Mouse (Mus musculus): ENCODE data around the gene Clasp1. TPM values are rescaled to one million over a fixed set of nuclear protein-coding genes. Genes with fewer than 3 reads are reported as not detected.

The Clasp1 gene
- polyA plus RNA-seq, 1 experiment from 2014 or later = 135 TPM

GRCm38 (mm10) chr1:118409249-118409648 is 20.4 kb downstream of the Clasp1 start:
- H3K9ac ChIP-seq = no peak overlapping the region
- no peak overlapping the region for H3K4me2 ChIP-seq
- H3K9me3 ChIP-seq = no peaks in the 10 kb centered on the region
- ATAC-seq (replicated peaks) = no peak
- 71% methylated on average over 4 of the region's 4 CpGs for WGBS
- H3K4me3 ChIP-seq = no peak overlapping the region
- no peaks in the 10 kb centered on the region for H3K36me3 ChIP-seq (replicated peaks)
- H3K27ac ChIP-seq = no peak overlapping the region
- H3K27me3 ChIP-seq (replicated peaks) = no peaks in the 10 kb centered on the region
- H3K4me1 ChIP-seq = no peaks in the 10 kb centered on the region

DNA sequence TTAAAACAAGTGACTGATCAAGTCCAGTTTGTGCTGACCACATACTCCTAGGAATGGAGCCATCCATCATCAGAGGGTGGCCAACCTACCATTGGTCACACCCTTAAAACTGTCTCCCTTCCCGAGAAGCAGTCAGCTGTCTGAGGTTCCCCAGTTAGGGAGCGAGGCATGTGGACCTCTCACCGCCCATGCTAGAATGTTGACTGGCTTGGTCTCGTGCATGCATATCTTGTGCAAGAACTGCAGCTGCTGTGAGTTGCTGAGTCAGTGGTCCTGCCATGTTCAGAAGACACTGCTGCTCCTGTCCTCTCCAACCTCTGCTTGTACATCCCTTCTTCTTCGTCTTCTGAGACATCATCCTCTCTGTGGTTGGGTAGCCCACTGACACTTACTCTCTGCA is 22.0 kb downstream of the Clasp1 start:
- WGBS = 92% methylated on average over 5 of the region's 5 CpGs
- no peaks in the 10 kb centered on the region for H3K27me3 ChIP-seq (replicated peaks)
- H3K9me3 ChIP-seq = no peaks in the 10 kb centered on the region
- H3K27ac ChIP-seq = no peak overlapping the region
- H3K4me1 ChIP-seq = no peaks in the 10 kb centered on the region; the same call in 1 of the 2 replicates
- H3K4me3 ChIP-seq = no peak overlapping the region
- no peak overlapping the region for H3K4me2 ChIP-seq
- H3K36me3 ChIP-seq (replicated peaks) = no peaks in the 10 kb centered on the region
- no peak overlapping the region for H3K9ac ChIP-seq
- ATAC-seq (replicated peaks) = no peak

GRCm38 (mm10) chr1:118413169-118413568 is 24.3 kb downstream of the Clasp1 start:
- H3K4me3 ChIP-seq = no peak overlapping the region
- no peak overlapping the region for H3K27ac ChIP-seq
- no peak overlapping the region for H3K4me2 ChIP-seq
- ATAC-seq (replicated peaks) = no peak
- WGBS = 96% methylated on average over 2 of the region's 2 CpGs
- no peaks in the 10 kb centered on the region for H3K36me3 ChIP-seq (replicated peaks)
- no peaks in the 10 kb centered on the region; the same call in 1 of the 2 replicates for H3K4me1 ChIP-seq
- no peaks in the 10 kb centered on the region for H3K9me3 ChIP-seq
- H3K27me3 ChIP-seq (replicated peaks) = no peaks in the 10 kb centered on the region
- H3K9ac ChIP-seq = no peak overlapping the region

DNA sequence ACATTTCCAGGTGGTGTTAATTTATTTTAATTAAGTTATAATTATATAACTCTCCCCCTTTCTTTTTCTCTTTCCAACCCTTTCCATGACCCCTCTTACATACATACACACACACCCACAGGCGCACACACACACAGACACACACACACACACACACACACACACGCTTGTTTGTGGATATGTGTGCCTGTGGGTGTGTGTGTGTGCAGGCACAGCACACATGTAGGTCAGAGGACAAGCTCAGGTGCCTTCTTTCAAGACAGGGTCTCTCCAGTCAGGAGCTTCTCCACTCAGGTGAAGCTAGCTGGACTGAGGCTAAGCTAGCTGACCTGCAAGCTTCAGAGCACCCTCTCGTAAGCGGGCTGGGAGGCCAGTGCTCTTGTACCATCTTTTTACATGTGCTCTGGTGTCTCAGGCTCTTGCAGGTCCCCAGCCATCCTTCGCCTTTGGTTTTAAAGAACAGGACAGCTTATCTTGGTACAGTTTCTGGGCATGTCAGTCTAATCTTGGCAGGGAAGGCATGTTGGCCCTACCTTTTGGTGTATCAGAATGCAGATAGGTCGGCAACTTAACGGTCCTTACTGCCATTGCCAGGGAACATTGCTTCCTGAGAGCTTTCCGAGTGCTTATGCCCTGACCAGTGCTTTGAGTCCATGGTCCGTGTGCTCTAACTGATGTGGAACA is 28.3 kb downstream of the Clasp1 start:
- Histone ChIP-seq H3K27ac (no peak overlapping the region), H3K9ac (no peak overlapping the region), H3K4me2 (no peak overlapping the region), H3K4me3 (no peak overlapping the region), H3K9me3 (no peaks in the 10 kb centered on the region), H3K36me3 (replicated peaks) (peaks cover 13% of the 10 kb centered on the region; the same call in 1 of the 2 replicates), H3K4me1 (peaks cover 3% of the 10 kb centered on the region; the same call in 1 of the 2 replicates), H3K27me3 (replicated peaks) (no peaks in the 10 kb centered on the region)
- WGBS = 94% methylated on average over 9 of the region's 9 CpGs
- no peak for ATAC-seq (replicated peaks)

DNA sequence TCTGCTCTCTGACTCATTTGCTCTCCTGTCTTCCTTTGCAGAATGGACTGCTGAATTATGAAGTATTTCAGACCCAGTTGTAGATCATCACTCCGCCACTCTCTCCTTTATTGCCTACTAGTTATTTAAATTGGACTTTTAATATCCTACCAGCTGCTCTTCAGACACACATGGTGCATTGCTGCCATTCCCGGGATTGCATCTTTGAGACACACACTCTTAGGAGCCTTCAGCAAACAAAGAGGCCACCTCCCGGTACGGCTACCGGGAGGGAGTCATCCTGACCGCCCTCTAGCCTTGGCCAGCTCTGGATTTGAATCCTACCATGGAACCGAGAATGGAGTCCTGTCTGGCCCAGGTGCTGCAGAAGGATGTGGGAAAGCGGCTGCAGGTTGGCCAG is 30.5 kb downstream of the Clasp1 start:
- H3K9ac ChIP-seq = no peak overlapping the region
- no peak overlapping the region for H3K4me2 ChIP-seq
- no peak overlapping the region for H3K4me3 ChIP-seq
- no peak overlapping the region for H3K27ac ChIP-seq
- H3K27me3 ChIP-seq (replicated peaks) = no peaks in the 10 kb centered on the region
- peaks cover 3% of the 10 kb centered on the region for H3K4me1 ChIP-seq
- H3K9me3 ChIP-seq = no peaks in the 10 kb centered on the region
- H3K36me3 ChIP-seq (replicated peaks) = peaks cover 13% of the 10 kb centered on the region; the same call in 1 of the 2 replicates
- ATAC-seq (replicated peaks) = no peak
- 88% methylated on average over 8 of the region's 8 CpGs for WGBS

GRCm38 (mm10) chr1:118421149-118421548 is 32.3 kb downstream of the Clasp1 start:
- ATAC-seq (replicated peaks) = no peak
- Histone ChIP-seq H3K4me1 (peaks cover 3% of the 10 kb centered on the region; the same call in 1 of the 2 replicates), H3K36me3 (replicated peaks) (peaks cover 13% of the 10 kb centered on the region; the same call in 1 of the 2 replicates), H3K9ac (no peak overlapping the region), H3K9me3 (no peaks in the 10 kb centered on the region), H3K27me3 (replicated peaks) (no peaks in the 10 kb centered on the region), H3K27ac (no peak overlapping the region), H3K4me3 (no peak overlapping the region), H3K4me2 (no peak overlapping the region)
- 83% methylated on average over 3 of the region's 3 CpGs for WGBS

- Histone ChIP-seq H3K4me3 (no peak overlapping the region), H3K4me1 (peaks cover 3% of the 10 kb centered on the region; the same call in 1 of the 2 replicates), H3K36me3 (replicated peaks) (peaks cover 13% of the 10 kb centered on the region; the same call in 1 of the 2 replicates), H3K27me3 (replicated peaks) (no peaks in the 10 kb centered on the region), H3K4me2 (no peak overlapping the region), H3K27ac (no peak overlapping the region), H3K9ac (no peak overlapping the region), H3K9me3 (no peaks in the 10 kb centered on the region)
- peak; percentile 37; the same call in 1 of the 2 replicates for ATAC-seq (replicated peaks)
- WGBS = 59% methylated on average over 6 of the region's 6 CpGs
Measured at GRCm38 (mm10) chr1:118422812-118423211, 34.0 kb downstream of the Clasp1 start.

- H3K4me1 ChIP-seq = peaks cover 3% of the 10 kb centered on the region; the same call in 1 of the 2 replicates
- no peaks in the 10 kb centered on the region for H3K27me3 ChIP-seq (replicated peaks)
- H3K4me2 ChIP-seq = no peak overlapping the region
- H3K9ac ChIP-seq = no peak overlapping the region
- H3K9me3 ChIP-seq = no peaks in the 10 kb centered on the region
- H3K27ac ChIP-seq = no peak overlapping the region
- WGBS = 93% methylated on average over 2 of the region's 2 CpGs
- H3K36me3 ChIP-seq (replicated peaks) = peaks cover 4% of the 10 kb centered on the region; the same call in 1 of the 2 replicates
- no peak for ATAC-seq (replicated peaks)
- no peak overlapping the region for H3K4me3 ChIP-seq
Measured at GRCm38 (mm10) chr1:118425982-118426381, 37.1 kb downstream of the Clasp1 start.

DNA sequence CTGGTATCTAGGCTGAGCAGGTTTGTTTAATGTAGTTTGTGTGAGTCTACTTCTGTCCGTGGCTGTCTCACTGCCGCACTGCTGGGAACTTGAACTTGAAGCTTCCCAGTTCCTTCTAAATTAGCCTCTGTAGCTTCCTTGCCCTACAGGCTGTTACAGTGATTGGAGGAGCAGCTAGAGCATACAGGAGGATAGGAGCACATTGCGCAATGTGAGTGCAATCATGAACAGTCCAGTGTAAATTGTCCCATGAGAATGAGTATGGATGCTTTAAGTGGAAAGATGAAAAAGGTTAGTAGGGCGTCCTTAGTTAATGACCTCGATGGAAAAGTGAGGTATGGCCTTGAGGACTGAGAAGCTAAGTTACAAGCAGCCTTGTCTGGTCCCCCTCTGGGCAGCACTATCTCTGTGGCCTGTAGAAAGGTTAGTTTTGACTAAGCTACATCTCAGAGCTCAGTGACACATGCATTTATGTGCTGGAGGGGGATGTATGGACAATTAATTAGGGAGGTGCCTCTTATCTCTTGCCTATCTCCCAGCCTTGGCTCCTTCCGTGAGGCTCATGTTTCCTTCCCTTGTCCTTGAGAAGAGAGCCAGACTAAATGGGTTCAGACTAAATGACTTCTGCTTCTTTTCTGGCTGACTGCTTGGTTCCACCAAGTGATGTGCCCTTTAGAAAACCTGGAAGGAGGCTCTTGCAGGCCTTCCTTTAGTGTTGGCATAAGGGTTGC is 39.7 kb downstream of the Clasp1 start:
- Histone ChIP-seq H3K27me3 (replicated peaks) (no peaks in the 10 kb centered on the region), H3K4me1 (peaks cover 7% of the 10 kb centered on the region; the same call in 1 of the 2 replicates), H3K9me3 (no peaks in the 10 kb centered on the region), H3K4me2 (no peak overlapping the region), H3K36me3 (replicated peaks) (no peaks in the 10 kb centered on the region; the same call in 1 of the 2 replicates), H3K9ac (no peak overlapping the region), H3K4me3 (no peak overlapping the region), H3K27ac (no peak overlapping the region)
- WGBS = 89% methylated on average over 6 of the region's 6 CpGs
- no peak for ATAC-seq (replicated peaks)

DNA sequence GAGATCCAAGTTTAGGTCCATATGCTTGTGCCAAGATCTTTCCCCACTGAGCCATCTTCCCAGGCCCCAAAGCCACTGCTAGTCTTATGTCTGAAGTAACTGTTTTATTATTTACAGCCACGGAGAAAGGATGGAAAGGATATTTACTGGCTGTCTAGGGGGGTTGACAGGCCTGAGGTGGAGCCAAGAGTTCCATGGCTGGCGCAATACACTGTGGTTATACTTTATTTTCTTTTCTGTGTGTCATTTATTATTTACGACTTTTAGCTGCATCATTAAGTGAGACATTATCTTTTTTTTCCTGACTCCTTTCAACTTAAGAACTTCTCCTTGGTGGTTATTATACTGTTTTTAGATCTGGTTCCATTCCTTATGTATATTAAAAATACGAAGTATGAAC is 42.7 kb downstream of the Clasp1 start:
- Histone ChIP-seq H3K4me2 (no peak overlapping the region), H3K9ac (no peak overlapping the region), H3K27ac (no peak overlapping the region), H3K36me3 (replicated peaks) (no peaks in the 10 kb centered on the region), H3K4me3 (no peak overlapping the region), H3K27me3 (replicated peaks) (no peaks in the 10 kb centered on the region), H3K9me3 (no peaks in the 10 kb centered on the region), H3K4me1 (peaks cover 11% of the 10 kb centered on the region)
- ATAC-seq (replicated peaks) = no peak
- WGBS = 93% methylated on average over 4 of the region's 4 CpGs

DNA sequence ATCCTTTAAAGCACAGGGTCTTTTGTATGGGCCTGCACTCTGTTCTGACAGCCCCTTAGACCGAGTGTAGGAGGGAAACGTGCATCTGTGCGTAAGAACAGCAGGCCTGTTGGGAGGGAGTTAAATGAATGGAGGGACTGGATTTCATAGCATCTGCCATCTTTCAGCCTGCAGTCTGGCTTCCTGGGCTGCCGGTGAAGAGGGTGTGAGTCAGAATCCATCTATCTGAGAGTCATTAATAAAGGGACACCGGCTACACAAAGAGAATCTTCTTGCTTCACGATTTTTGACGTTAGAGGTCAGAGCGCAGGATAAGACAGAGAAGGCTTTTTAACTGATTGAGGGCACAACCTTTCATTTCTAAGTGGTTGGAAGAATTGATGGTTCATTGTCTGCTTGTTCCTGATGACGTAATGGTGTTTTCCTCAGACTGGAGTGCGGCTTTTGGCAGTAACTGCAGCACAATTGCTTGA is 46.2 kb downstream of the Clasp1 start:
- WGBS = 43% methylated on average over 10 of the region's 10 CpGs
- Histone ChIP-seq H3K4me2 (no peak overlapping the region; the same call in 1 of the 2 replicates), H3K27me3 (replicated peaks) (no peaks in the 10 kb centered on the region), H3K9me3 (no peaks in the 10 kb centered on the region), H3K36me3 (replicated peaks) (no peaks in the 10 kb centered on the region), H3K9ac (no peak overlapping the region), H3K4me3 (no peak overlapping the region), H3K4me1 (peaks cover 18% of the 10 kb centered on the region), H3K27ac (peak overlapping the region; percentile 71)
- peak; percentile 31; the same call in 1 of the 2 replicates for ATAC-seq (replicated peaks)

- H3K9ac ChIP-seq = no peak overlapping the region
- H3K4me3 ChIP-seq = no peak overlapping the region
- 92% methylated on average over 4 of the region's 4 CpGs for WGBS
- H3K27me3 ChIP-seq (replicated peaks) = no peaks in the 10 kb centered on the region
- H3K27ac ChIP-seq = no peak overlapping the region
- no peaks in the 10 kb centered on the region for H3K36me3 ChIP-seq (replicated peaks)
- H3K4me2 ChIP-seq = no peak overlapping the region
- H3K9me3 ChIP-seq = no peaks in the 10 kb centered on the region
- ATAC-seq (replicated peaks) = no peak
- peaks cover 14% of the 10 kb centered on the region for H3K4me1 ChIP-seq
Measured at GRCm38 (mm10) chr1:118437856-118438255, 49.0 kb downstream of the Clasp1 start.
